Mouse (Mus musculus): Measurements from ENCODE around the gene Gm21119.
"Not testable (repeated sequence)": the region's sequence is repeated elsewhere in the genome, so short reads cannot be mapped to it uniquely, and the experiment has no call there.

GRCm38 (mm10) chr8:20596081-20596841, 18.5 kb upstream of the Gm21119 start:
- not testable (repeated sequence) for TF ChIP-seq POLR2A (IDR thresholded peaks at IDR 0.05; ENCODE audit: control insufficient read depth, extremely low read depth, insufficient read depth, low read length, poor library complexity); CTCF (IDR thresholded peaks at IDR 0.05; ENCODE audit: borderline replicate concordance, control insufficient read depth, extremely low read depth, insufficient read depth, low read length, poor library complexity)
